In genomic region chr14:59919865-59920264, GRCm38 (mm10) we compare ENCODE assay signal across 25 mouse cellular contexts.
"Had no signal": no experiment of that assay in that cellular context is flagged by ENCODE, and none has a peak within 500 bp of the region (broad histone marks: within the 10 kb centered on the region; RNA-seq: fewer than 3 reads in every experiment).

No protein-coding gene starts in this region.

- H3K27ac ChIP-seq: heart, adult 2 months; heart, embryonic 13.5 days; heart, embryonic 15.5 days; hindbrain, embryonic 10.5 days; hindbrain, embryonic 12.5 days; hindbrain, embryonic 14.5 days; kidney, embryonic 15.5 days; kidney, postnatal 0 days; layer of hippocampus, adult 2 months; left cerebral cortex, adult 2 months; limb, embryonic 15.5 days; liver, embryonic 12.5 days; liver, embryonic 14.5 days had no signal

- H3K36me3 ChIP-seq: heart, embryonic 13.5 days; heart, embryonic 15.5 days; hindbrain, embryonic 10.5 days; hindbrain, embryonic 12.5 days; kidney, embryonic 15.5 days; limb, embryonic 15.5 days; liver, embryonic 12.5 days had no signal

- H3K4me1 ChIP-seq: heart, embryonic 15.5 days; liver, embryonic 12.5 days had no signal

- ATAC-seq: hindbrain, embryonic 16.5 days; inflammation-experienced regulatory T-cells, adult 6 months; liver, embryonic 12.5 days had no signal

- DNase-seq: gastrocnemius, postnatal 14 days; gastrocnemius, postnatal 36 days; heart, adult 2 months; heart, postnatal 4 days; kidney, adult 11 months; kidney, adult 2 months; kidney, adult 9 months; kidney, postnatal 14 days; kidney, postnatal 4 days; lung, adult 18-20 months had no signal

- H3K9ac ChIP-seq: heart, embryonic 13.5 days; heart, embryonic 15.5 days; hindbrain, embryonic 12.5 days; hindbrain, embryonic 14.5 days; kidney, embryonic 15.5 days; limb, embryonic 15.5 days; liver, embryonic 12.5 days; liver, embryonic 14.5 days had no signal

- H3K27me3 ChIP-seq: heart, embryonic 15.5 days; hindbrain, embryonic 12.5 days; kidney, embryonic 15.5 days; liver, embryonic 12.5 days had no signal

- H3K4me2 ChIP-seq: heart, embryonic 11.5 days; heart, embryonic 13.5 days; heart, embryonic 15.5 days; hindbrain, embryonic 12.5 days; hindbrain, embryonic 14.5 days; kidney, embryonic 15.5 days; limb, embryonic 15.5 days; liver, embryonic 12.5 days had no signal

- H3K9me3 ChIP-seq: heart, embryonic 13.5 days; heart, embryonic 15.5 days; hindbrain, embryonic 10.5 days; hindbrain, embryonic 12.5 days; kidney, embryonic 15.5 days; limb, embryonic 15.5 days; liver, embryonic 12.5 days had no signal

- H3K4me3 ChIP-seq: heart, adult 2 months; heart, embryonic 13.5 days; heart, embryonic 15.5 days; hindbrain, embryonic 10.5 days; hindbrain, embryonic 12.5 days; kidney, embryonic 15.5 days; layer of hippocampus, adult 2 months; left cerebral cortex, adult 2 months; limb, embryonic 15.5 days; liver, embryonic 12.5 days had no signal
